Mouse (Mus musculus): Measurements from ENCODE around the gene Gm42517.
A peak's percentile ranks its signal among the peaks of the same experiment; 100 is the strongest.

Gm42517 gene

DNA sequence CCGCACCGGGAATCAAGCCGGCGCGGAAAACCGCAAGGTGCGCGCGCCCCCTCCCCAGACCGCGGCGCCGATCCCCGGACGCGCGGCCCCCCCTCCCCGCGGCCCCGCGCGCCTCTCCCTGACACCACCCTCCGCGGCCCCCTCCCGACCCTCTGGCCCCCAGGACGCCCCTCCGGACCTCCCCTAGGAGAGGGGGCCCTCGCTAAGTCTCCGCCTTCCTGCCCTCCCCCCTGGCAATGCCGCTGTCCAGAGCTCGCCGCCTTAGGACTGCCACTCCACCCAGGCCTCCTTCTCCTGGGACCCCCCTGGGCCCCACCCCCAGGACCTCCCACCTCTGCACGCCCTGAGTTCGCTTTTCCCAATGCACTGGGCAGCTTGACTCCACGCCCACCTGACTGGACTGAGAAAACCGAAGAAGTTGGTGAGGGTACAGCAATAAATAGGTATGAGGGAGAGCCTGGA, at the start of gene Gm42517:
Gene Gm42517 (minus strand): TSS at position 52 of the 462 bp plus-strand sequence.
- peak; percentile 46 for DNase-seq

DNA sequence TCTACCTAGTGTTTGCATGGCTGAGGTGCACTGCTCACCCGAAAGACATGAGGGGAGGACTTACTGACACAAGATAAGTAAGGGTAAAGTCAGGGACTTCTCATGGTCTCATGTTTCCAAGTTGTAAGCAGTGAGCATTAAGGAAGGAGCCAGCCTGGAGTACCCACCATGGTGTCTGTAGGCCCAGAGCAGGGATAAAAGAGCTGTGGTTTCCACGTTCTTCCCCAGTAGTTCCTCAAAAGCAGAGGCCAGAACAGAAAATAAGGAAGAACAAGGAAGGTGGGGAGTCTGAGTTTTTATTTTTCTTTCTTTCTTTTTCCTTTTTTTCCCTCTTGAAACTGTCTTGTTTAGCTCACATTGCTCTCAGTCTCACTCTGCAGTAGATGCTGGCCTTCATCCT, 47.0 kb upstream of the Gm42517 start:
- no peak for DNase-seq

DNA sequence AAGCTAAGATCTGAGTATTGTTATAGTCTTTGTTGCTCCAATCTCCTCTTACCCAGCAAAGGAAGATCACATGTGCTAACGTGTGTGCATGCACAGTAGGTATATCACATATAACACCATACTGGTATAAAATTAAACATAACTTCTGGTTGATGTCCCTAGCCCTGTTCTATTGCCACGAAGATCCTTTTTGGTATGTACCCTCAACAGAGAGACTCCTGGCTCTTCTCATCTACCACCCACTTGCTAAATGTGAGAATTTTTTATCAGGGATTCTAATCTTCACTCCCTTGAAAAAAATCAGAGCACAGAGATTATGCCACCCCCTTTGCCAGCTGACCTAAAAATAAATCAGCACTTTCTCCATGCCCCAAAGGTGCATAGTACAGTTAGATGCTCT, 39.3 kb upstream of the Gm42517 start:
- no peak for DNase-seq

DNA sequence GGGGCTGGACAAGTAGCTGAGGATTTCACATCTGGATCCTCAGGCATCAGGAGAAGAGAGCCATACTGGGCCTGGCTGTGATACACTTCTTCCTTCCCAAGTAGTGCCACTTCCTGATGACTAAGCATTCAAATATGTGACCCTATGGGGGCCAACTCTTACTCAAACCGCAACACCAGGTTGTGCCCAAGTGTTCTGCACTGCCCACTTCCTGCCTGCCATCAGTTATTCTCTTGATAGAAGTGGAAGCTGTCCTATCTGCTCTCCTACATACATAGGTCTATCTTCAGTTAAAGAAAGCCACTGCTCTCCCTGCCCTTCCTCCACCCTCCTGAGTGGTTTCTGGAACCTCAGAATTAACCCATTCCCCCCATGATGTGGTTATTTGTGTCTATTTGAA, 37.7 kb upstream of the Gm42517 start:
- DNase-seq = no peak

DNA sequence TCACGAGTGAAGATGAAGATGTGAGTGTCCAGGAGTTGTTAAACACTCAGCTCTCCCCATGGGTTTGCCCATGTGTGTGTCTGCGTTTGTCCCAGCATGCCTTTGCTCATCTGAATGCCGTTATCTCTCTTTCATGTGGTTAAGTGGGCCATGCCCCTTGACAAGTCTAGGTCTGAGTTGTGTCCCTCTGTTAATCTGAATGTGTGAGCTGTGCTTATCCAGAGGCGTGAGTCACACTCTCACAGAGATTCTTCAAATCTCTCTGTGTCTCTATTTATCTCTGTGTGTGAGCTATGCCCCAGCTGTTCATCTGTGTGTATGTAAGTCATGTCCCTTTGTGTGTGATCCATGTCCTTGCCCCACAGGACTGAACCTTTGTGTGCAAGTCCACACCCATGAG, 35.7 kb upstream of the Gm42517 start:
- DNase-seq = no peak

DNA sequence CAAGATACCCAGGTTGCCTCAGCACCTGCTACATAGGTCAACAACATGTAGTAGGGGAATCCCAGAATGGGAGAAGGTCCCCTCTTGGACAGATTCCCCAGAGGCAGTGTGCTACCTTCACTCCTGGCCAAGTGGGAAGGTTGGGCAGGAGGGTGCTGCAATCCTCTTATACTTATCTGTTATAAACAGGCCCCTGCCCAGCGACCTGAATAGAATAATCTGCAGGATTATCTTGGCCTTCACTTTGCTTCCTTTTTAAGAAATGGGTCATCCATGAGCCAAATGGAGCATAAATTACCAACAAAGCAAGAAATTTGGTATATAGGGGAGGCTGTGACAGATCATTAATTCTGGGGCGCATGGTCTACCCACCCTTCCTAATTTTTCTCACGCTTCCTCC, 22.0 kb upstream of the Gm42517 start:
- no peak for DNase-seq

DNA sequence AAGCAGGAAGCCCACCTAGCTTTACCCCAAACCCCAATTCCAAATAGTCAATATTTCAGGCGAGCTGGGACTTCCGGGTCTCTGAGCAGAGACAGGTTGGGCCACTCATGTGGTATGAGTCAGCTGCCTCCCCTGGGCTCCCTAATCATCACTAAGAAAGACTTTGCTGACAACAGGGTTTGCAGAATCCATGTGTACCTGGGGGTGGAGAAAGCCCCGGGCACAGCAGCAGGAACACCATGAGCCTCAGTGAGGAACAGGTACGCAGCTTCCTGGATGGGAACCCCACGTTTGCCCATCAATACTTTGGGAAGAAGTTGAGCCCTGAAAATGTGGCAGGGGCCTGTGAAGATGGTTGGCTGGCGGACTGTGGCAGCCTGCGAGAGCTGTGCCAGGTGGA, 20.5 kb upstream of the Gm42517 start, which contains the start of gene Pde6b:
Gene Pde6b (plus strand): TSS at position 191 of the 400 bp plus-strand sequence.
- no peak for DNase-seq

DNA sequence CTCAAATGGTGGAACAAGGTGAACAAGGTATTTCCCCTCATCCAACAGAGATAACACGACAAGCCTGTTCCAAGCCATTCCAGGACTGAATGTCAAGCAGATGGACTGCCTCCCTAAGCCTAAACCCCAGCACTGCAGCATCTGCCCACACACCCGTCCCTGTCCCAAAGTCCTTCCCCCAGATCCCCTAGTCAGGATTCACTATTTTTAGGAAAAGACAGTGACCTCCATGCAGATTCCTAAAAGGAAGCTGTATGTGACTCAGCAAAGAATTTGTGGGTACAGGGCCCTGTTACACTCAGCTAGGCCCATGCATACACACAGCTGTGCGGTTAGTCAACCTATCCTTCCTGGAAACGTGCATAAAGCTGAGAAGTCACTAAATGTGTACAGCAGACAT, 18.7 kb upstream of the Gm42517 start:
- no peak for DNase-seq

DNA sequence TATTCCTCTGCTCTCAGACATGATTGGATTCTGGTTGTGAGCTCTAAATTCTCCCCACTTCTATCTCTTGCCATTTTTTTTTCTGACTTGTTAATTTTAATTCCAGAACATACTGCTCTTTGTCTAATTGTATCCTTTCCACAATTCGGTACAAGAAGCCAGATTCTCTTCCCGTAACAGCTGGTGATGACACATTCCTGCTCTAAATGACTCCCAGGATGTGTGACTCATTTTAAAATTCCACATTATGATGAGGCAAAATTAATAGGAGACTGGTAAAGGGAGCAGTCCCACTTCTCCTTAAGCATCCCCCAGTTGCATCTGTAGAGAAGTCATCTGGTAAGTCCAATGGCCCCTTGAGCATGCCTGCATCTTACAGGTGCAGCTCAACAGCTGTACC, 17.9 kb upstream of the Gm42517 start:
- DNase-seq = peak; percentile 27

DNA sequence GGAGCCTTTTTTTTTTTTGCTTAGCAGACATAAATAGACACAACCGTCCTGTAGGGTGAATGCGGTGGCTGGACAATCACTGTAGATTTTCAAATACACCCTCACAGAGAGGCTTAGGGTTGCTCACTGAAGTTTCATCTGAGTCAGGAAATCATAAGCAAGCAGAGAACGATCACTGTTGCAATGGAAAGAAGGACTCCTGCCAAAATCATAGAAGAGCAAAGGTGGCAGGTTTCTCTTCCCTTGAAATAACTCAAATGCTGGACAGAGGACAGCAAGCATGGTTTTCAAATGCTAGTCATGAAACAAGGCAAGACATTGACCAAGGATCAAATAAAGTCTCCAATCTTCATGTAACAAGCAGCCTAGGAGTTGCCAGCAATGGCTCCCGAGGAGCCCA, 10.6 kb upstream of the Gm42517 start:
- DNase-seq = no peak

DNA sequence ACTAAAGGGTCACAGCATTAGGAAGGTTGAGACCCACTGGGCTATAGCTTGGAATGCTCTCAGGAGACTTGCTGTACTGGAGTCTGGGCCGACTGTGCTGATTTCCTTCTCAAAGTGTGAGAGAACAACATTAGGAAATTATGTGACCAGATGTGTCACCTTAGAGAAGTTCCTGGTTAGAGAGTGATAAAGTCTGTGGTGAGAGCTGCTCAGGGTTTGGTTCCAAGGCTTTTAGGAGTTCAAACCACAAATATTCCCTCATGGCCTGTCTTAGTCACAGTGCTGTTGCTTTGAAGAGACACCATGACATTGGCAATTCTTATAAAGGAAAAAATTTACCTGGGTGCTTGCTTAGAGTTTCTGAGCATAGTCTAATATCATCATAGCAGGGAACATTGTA, 8.3 kb upstream of the Gm42517 start:
- no peak for DNase-seq

DNA sequence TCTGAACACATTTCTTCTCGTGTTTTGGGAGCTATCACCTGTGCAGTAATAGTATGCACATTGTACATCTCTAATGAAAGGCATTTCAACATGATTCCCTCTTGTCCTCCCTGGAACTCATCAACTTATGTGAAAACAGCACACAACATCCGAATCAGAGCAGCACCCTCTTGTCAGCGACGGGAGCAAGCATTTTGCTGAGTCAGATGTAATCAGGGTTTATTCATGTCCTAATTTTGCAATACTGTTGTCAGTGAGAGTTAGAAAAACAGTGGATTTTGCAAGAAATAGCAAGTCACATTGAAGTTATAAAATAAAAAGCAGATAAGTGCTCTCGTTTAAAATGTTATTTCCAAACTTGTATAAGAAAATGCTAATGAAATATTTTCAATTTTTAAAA, 6.4 kb upstream of the Gm42517 start:
- DNase-seq = no peak

DNA sequence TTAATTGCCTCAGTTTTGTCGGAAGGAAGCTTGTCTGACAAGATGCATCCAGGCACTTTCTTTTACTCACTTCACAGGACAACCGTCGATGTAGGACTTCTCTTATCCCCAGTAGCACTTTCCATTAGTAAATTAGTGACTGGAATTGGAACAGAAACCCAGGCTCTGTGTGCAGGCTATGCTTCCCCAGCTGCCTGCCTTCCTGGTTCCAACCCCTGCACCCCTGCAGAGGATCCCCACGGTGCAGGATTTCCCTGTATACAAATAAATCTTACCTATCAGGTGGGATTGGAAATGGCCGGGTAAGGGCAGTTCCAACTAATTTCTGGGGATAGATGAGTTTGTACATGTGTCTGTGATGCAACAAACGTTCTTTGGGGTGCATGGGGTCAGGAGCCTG, 2.2 kb upstream of the Gm42517 start:
- no peak for DNase-seq

DNA sequence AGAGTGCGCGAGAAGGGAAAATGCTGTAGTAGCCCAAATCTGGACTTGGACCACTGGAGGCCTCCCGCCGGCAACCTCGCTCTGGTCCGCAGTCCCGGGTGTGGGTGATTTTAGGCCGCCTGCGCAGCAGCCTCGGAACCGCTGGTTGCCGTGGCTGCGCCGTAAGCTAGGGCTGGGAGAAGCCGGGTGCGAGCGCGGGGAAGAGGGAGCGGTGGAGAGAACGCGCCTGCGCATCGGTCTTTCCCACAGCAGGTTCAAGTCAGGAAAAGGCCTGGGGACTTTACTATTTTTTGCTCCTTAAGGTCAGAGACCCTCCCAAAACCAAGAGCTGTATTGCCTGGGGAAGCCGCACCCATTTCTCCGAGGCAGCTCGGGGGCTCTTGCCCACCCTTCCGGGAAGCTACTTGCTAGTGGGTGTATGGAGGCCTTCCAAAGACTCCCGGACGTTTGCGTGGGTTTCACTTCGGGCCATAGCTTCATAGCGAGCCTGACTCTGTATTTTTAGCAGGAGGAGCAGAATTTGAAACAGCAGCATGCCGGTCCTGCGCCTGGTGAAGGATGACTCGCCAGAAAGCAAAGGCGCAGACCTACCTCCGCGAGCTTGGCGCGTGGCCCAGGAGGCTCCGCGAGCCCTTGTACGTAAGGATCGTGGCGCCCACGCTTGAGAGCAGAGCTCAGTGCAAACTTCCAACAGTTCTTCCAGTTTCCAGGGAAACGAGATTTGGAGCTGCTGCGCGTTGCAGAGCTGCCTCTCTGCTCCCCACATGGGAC, 1.3 kb upstream of the Gm42517 start:
- peak; percentile 91 for DNase-seq

DNA sequence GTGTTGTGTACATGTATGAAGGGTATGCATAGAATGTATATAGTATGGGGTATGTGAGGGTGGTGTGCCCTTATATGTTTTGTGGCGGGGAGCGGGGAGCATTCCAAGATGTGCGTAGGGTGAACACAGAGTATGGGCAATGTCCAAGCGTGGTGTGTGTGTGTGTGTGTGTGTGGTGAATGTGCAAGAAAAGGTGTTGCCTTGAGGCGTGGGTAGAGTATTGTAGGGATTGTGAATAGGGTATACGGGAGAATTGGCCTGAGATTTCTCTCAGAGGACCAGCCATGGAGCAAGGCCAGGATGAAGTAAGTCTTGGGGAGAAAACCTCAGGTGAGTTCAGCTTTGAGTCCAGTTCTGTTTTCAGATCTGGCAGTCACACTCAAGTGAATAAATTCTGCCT, 724 bp upstream of the Gm42517 start:
- DNase-seq = no peak

DNA sequence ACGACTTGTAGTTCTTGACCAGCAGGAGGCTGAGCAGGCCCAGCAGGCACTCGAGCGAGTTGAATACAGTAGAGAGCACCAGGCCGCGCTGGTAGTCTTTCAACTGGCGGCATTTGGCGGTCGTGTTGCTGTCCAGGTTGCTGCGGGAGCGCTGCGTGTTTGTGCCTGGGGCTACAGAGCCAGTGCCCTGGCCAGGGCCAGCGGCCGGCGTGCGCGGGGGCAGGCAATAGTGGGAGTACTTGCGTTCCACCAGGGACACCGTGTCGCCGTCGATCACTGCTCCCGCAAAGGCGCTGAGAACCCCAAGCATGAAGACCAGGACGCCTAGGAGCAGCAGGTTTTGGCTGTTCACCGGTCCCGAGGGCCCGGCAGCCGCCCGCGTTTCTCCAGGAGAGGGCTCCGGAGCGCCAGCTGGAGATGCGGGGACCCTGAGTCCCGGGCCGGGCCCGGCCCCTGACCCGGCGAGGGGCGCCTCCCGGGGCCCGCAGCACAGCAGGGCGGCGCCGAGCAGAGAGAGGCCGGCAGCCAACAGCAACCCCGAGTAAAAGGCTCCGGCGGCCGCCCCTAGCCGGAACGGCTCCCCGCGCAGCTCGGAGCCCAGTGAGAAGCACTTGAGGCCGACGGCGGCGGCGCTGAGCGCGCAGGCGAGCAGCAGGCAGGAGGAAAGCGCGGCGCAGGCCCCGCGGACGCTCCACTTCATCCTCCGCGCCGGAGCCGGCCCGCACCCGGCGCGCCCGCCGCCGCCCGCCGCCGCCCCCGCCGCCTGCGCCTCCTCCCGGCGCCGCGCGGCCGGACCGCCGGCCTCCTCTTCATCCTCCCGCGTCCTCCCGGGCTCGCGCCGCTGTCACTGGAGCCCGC, 509 bp downstream of the Gm42517 start:
- peak; percentile 64 for DNase-seq

DNA sequence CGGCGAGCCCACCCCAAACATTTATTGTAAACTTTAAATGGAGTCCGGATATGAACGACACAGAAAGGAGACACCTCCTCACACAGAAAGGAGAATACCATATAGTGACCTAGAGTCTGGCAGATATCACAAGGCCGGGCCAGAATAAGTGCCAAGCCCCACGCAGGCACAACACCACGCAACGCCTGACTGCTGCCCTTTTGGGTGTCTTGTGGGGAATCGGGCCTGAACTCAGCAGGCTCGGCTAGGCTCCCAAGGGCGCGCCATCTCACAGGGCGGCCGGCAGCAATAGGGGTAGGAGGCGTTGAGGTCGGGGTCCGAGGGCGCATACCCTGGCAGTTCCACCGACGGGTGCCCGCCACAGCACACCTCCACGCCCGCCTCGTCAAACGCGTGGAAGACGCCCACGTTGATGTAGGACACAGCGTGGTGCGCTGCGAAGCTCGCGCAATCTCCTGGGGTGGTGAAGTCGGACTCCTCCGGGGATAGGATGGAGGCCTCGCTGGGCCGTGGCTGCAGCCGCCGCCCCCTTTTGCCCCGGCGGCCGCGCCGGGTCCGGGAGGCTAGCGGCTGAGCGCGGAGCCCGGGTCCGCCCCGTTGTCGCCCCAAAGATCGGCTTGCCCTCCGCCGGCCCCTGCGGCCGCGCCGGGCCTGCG, 1.3 kb downstream of the Gm42517 start:
- DNase-seq = peak; percentile 65

DNA sequence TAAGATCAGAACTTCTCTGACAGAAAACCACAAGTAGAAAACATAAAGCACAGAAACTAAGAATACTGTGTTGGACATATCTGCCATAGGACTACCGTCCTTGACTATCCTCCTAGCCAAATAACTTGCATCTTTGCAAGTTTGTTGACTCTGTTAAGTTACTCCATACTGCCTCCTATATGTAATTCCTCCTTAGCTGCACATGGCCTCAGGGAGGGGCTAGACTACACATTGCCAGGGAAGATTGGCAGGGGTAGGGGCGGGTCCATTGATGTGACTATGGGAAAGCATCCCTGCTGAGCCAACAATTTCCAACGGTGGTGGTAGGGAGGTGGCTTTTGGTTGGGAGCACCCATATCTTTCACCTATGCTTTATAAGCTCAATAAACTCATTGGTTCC, 5.4 kb downstream of the Gm42517 start:
- DNase-seq = no peak

DNA sequence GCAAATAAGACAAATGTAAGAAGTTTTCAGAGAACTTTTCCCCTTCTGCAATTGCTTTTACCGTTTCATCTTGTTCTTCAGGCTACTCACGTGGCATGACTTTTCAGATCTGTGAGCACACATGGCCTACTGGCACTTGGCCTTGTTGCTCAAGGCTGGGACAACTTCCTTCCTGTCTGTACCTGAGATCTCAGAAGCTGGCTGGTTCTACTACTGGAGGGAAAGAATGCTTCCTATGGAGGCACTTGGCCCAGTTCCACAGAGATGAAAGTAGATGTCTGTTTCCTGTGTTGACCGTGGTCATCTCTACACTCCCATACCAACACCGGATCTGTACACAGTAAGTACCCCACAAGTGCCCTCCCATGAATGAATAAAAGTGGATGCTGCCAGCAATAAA, 7.5 kb downstream of the Gm42517 start:
- no peak for DNase-seq

DNA sequence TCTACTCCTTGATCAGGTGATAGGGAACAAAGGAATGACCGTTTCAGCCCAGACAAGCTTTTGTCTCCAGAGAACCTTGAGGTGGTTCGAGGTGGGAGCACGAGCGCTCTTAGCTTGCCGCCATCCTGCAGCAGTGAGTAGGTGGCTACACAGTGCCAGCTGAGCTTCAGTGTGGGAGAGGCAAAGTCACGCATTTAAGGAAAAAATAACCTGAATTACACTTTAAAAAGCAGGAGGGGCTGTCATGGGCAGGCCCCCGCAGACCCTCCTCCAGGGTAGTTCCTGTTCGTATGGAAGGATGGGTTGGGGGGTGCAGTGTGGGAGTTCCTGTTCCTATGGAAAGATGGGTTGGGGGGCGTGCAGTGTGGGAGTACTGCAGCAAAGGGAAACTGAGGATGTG, 8.2 kb downstream of the Gm42517 start:
- DNase-seq = peak; percentile 71

DNA sequence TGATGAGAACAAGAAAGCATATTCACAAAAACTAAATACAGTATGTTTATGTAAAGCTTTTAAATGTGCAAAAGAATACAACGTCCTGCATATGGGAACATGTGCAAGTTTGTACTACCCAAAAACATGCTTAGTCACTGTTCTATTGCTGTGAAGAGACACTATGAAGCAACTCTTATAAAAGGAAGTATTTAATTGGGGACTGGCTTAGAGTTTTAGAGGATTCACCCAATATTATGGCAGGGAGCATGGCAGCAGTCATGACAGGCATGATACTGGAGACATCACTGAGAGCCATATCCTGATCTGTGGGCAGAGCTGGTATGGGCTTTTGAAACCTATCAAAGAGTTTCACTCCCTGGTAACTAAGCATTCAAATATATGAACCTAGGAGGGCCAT, 9.9 kb downstream of the Gm42517 start:
- DNase-seq = no peak

DNA sequence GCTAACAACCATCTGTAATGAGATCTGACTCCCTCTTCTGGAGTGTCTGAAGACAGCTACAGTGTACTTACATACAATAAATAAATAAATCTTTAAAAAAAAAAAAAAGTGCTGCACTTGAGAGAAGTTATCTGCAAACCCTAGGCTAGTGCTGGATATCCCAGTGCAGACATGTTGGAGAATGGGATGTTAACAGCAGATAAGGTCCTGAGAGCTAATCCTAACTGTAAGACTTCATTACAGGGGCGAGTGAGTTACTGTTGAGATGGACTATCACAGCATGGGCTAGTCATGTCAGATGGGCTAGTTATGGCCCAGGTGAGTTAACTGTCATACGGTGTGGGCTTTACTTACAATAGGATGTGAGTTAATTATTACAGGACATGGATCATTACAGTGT, 13.7 kb downstream of the Gm42517 start:
- no peak for DNase-seq

DNA sequence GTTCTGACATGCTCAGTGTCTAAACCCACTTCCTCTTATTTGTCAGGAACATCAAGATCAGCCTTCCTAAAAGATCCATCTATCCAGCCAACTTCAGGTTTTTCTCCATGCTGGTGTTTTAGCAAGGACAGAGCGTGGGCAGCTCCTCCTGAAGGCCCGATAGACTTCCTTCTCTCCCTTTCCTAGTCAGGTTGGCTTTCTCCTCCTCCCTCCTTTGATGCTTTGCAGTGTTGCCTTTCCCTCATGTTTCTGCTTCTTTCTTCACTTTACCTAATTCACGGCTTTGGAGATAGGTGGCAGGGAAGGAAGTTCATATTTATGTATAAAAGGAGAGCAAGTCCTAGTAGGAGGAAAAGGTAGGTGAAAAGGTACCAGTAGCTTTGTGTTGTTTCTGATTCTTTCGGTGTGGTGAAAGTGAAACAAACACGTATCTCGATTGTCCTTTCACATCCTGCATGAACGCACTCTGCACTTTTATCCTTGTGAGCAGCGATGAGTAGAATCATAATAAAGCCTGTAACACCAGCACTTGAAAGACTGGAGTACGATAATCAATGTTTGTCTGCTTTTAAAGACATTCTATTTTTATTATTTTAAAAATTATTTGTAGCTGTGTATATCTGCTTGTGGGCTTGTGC, 18.1 kb downstream of the Gm42517 start:
- no peak for DNase-seq
